Mouse (Mus musculus): ENCODE data around the gene Ergic1. TPM values are rescaled to one million over a fixed set of nuclear protein-coding genes. Genes with fewer than 3 reads are reported as not detected.

Gene Ergic1
- polyA plus RNA-seq, 1 experiment from 2014 or later = 97.3 TPM

DNA sequence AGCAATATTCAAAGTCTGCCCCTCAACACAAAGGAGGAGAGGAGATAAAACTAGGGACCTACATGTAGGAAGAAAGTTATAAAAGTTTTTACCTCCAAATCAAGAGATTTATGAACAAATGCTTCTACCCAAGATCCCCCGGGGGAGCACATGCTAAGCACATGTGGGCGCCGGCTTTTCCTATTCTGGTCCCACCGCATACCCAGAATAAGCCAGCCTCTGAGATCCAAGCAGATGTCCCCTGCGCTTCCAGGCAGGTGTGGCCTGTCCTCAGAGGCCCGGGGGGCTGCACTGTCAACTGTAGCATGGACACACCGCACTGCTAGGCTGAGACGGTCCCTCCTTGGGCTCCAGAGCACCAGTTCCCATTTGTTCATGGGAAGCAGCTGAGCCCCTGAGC lies 82.2 kb downstream of the Ergic1 start:
- Histone ChIP-seq H3K9me3 (no peaks in the 10 kb centered on the region), H3K9ac (no peak overlapping the region), H3K27me3 (no peaks in the 10 kb centered on the region), H3K4me1 (replicated peaks) (peaks cover 12% of the 10 kb centered on the region), H3K27ac (replicated peaks) (no peak overlapping the region), H3K4me3 (no peak overlapping the region), H3K36me3 (peaks cover 68% of the 10 kb centered on the region), H3K4me2 (no peak overlapping the region)
- ATAC-seq (ENCODE audit: low FRiP score, low read depth) = no peak
- WGBS = 93% methylated on average over 8 of the region's 8 CpGs

DNA sequence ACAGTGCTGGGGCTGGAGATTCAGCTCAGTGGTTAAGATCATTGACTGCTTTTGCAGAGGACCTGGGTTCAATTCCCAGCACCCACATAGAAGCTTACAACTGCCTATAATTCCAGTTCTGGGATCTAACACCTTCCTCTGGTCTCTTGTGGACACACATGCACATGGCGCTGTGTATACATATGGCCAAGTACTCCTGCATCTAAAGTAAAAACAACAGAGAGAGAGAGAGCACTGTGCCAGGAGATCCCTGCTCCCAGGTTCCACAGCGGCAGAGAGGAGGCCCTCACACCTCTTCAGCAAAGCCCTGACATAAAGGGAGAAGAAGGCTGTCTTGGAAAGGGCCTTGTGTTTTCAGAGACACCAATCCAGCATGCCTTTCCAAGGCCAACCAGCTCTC lies 82.7 kb downstream of the Ergic1 start:
- H3K4me3 ChIP-seq = no peak overlapping the region
- H3K27me3 ChIP-seq = no peaks in the 10 kb centered on the region
- no peak overlapping the region for H3K9ac ChIP-seq
- H3K27ac ChIP-seq (replicated peaks) = no peak overlapping the region; the same call in 1 of the 2 replicates
- WGBS = 97% methylated on average over 2 of the region's 2 CpGs
- no peak for ATAC-seq (ENCODE audit: low FRiP score, low read depth)
- H3K9me3 ChIP-seq = no peaks in the 10 kb centered on the region
- peaks cover 12% of the 10 kb centered on the region for H3K4me1 ChIP-seq (replicated peaks)
- H3K36me3 ChIP-seq = peaks cover 65% of the 10 kb centered on the region
- H3K4me2 ChIP-seq = no peak overlapping the region

DNA sequence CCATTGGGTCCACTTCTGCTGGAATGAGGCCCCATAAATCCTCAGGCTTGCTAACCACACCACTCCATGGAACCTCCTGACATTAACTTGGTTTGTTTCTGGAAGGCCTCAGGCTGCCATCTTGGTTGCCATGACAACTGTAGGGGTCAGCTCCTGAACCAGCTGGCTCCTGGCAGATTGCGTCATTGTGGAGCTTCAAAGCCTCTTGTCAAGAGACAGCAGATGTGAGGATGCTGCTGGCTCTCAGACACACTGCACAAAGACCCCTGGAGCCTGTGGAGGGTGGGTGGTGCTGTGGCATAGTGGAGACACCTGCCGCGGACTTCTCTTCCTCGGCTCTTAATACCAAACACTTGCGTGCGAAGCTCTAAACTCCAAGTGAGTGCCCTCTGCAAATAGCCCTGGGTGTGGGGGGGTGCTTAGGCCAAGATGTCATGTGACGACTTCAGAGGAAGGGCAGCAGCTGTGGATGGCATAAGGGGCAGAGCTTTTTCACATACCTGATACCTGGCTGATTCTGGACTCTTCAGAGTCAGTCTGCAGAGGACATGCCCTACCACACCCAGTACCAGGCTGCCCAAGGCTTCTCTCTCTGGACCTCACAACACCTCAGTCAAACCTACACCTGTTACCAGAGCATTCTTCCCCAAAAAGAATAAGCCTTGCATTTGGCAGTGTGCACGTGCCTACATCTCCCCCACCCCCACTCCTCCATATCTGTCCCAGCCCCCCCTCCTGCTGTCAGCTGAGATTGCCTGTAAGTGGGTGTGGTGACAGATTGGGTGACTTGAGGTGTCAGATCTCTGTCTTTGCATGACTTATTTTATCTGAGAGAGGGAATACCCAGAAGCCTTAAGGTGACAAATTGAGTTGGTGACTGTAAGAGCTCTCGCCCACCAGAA lies 83.5 kb downstream of the Ergic1 start:
- 43% methylated on average over 9 of the region's 9 CpGs for WGBS
- no peak overlapping the region for H3K4me2 ChIP-seq
- H3K9ac ChIP-seq = no peak overlapping the region
- H3K9me3 ChIP-seq = no peaks in the 10 kb centered on the region
- ATAC-seq (ENCODE audit: low FRiP score, low read depth) = peak; percentile 57; the same call in 1 of the 2 replicates
- peak overlapping the region; percentile 59 for H3K27ac ChIP-seq (replicated peaks)
- H3K36me3 ChIP-seq = peaks cover 59% of the 10 kb centered on the region
- no peaks in the 10 kb centered on the region for H3K27me3 ChIP-seq
- no peak overlapping the region for H3K4me3 ChIP-seq
- H3K4me1 ChIP-seq (replicated peaks) = peaks cover 12% of the 10 kb centered on the region

DNA sequence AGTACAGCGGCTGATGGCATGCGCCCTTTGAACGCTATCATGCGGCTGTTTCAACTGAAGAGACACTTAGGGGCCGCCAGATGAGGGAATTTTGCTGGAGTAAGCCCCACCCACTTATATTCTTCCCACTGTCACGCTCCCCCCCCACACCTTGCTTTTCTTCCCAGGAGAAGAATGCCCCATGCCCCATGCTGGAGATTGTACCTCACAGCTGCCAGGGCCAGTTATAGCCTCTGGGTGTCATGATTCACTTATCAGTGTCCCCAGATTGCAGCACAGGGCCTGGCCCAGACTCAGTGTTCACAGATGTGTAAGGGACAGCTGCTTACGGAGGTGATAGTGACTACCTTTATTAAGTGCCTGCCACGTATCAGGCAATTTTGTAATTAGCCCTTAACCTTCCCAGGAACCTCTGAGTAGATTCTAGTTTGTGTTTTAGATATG lies 84.1 kb downstream of the Ergic1 start:
- no peak for ATAC-seq (ENCODE audit: low FRiP score, low read depth)
- H3K4me1 ChIP-seq (replicated peaks) = peaks cover 12% of the 10 kb centered on the region
- H3K4me2 ChIP-seq = no peak overlapping the region
- H3K4me3 ChIP-seq = no peak overlapping the region
- H3K9me3 ChIP-seq = no peaks in the 10 kb centered on the region
- H3K27ac ChIP-seq (replicated peaks) = no peak overlapping the region
- no peak overlapping the region for H3K9ac ChIP-seq
- H3K27me3 ChIP-seq = no peaks in the 10 kb centered on the region
- H3K36me3 ChIP-seq = peaks cover 53% of the 10 kb centered on the region
- 84% methylated on average over 8 of the region's 8 CpGs for WGBS

DNA sequence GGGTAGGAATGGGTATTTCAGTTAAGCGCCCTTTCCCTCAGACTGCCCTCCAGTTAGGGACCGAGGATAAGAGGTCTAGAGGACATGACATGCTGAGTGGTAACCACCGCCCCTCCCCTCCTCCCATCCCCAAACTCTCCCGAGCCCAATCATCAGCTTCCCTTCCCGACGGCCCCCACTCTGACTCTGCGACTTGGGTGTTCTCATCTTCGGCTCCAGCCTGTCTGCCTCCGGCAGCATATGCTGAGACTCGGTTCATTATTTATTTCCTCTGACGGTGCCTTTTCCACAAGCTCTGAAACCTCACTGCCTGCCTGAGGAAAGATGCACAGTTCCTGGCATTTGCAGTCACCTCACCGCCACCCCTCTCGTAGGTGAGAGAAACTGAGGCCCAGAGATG lies 86.0 kb downstream of the Ergic1 start:
- no peak for ATAC-seq (ENCODE audit: low FRiP score, low read depth)
- Histone ChIP-seq H3K9me3 (no peaks in the 10 kb centered on the region), H3K27ac (replicated peaks) (no peak overlapping the region), H3K4me2 (no peak overlapping the region), H3K9ac (no peak overlapping the region), H3K4me3 (no peak overlapping the region), H3K4me1 (replicated peaks) (peaks cover 12% of the 10 kb centered on the region), H3K27me3 (no peaks in the 10 kb centered on the region), H3K36me3 (peaks cover 39% of the 10 kb centered on the region)
- 77% methylated on average over 13 of the region's 13 CpGs for WGBS

DNA sequence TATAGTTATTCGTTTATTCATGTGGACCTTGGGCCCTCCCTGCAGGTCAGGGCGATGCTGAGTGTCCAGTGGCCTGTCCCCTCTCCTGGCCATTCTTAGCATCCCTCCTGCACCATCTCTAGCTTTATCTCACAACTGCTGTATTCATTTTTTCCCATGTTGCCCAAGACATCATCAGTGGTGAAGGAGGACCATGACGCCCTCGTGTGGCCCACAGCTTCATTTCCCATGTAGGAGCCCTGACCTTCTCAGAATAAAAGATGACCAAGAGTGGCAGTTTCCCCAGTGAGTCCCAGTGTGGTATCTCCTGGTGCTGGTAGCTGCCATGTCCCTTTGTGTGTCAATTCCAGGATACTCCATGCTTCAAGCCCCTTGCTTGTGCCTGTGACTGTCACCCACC lies 88.3 kb downstream of the Ergic1 start:
- no peak overlapping the region for H3K4me3 ChIP-seq
- peaks cover 6% of the 10 kb centered on the region for H3K4me1 ChIP-seq (replicated peaks)
- H3K9ac ChIP-seq = no peak overlapping the region
- 88% methylated on average over 4 of the region's 4 CpGs for WGBS
- no peak overlapping the region for H3K4me2 ChIP-seq
- no peaks in the 10 kb centered on the region for H3K9me3 ChIP-seq
- H3K27ac ChIP-seq (replicated peaks) = no peak overlapping the region
- peaks cover 28% of the 10 kb centered on the region for H3K36me3 ChIP-seq
- no peaks in the 10 kb centered on the region for H3K27me3 ChIP-seq
- ATAC-seq (ENCODE audit: low FRiP score, low read depth) = no peak

DNA sequence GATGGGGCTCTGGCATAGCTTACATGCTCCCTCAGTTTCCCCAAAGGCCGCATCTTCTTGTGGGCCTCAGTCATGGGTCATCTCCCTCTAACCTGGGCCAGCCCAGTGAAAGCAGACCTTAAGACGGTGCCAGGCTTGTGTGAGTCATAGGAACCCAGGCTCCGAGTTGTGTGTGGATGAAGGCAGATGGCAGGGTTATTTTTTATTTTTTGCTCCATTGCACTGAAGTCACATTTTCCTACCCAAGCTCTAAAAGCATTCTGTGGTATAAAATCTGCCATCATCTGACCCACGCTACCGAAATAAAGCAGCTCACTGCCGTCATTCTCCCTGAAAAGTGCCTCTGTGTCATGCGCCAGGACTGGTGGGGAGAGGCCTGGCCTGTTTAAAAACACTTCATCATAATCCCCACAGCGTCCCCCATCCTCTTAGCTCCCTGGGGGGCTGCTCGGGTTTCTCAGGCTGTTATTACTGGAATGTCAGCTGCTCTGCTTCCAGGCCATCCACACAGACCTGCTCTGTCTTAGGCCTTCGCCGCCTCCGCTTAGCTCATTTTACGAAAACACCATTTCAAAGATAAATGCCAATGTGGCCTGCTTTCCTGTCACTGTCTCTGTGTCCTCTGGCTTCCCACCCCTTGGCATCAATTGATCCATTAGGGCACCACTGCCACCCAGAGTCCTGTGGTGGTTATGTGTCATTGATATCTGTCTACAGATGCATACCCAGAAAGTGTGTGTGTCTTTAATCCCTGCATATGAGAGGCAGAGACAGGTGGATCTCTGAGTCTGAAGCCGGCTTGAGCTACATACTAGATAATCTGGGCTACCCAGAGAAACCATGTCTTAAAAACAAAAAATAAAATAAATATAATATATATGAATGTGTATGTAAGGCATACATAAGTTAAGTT lies 89.4 kb downstream of the Ergic1 start:
- no peak for ATAC-seq (ENCODE audit: low FRiP score, low read depth)
- WGBS = 71% methylated on average over 14 of the region's 14 CpGs
- peaks cover 36% of the 10 kb centered on the region for H3K36me3 ChIP-seq

DNA sequence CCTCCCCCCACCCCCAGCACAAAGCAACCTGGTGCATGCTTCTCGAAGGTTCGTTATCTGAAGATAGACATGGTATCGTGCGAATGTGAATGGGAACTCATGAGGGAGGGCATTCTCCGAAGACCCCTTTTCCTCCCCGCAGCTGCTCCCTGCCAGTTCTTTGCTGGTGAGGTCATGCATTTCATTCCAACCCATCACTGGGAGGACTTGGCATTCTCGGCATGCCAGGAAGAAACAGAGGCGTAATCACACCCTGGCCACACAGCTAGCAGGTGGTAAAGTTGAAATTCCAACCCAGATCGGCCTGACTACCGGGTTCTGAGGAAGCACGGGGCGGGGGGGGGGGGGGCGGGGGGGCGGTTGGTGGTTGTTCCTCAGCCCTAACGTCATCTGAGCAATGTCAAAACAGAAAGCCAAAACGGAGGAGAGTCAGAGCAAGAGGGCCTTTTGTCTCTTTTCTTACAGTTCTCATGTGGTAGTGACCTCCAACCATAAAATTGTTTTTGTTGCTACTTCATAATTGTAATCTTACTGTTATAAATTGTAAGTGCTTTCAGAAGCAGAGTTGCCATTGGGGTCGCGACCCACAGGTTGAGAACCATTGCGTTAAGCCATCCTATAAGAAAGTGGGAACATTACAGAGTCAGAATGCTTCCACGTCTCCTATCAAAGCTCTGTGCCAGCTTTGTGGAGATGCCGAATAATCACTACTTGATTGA lies 97.7 kb downstream of the Ergic1 start:
- no peak overlapping the region for H3K4me2 ChIP-seq
- no peak overlapping the region for H3K9ac ChIP-seq
- H3K4me1 ChIP-seq (replicated peaks) = peaks cover 18% of the 10 kb centered on the region
- no peaks in the 10 kb centered on the region for H3K27me3 ChIP-seq
- peaks cover 21% of the 10 kb centered on the region for H3K36me3 ChIP-seq
- H3K4me3 ChIP-seq = no peak overlapping the region
- no peak overlapping the region for H3K27ac ChIP-seq (replicated peaks)
- H3K9me3 ChIP-seq = no peaks in the 10 kb centered on the region
- no peak for ATAC-seq (ENCODE audit: low FRiP score, low read depth)
- WGBS = 37% methylated on average over 20 of the region's 21 CpGs

More for the DNA sequence above, 89.4 kb downstream of the Ergic1 start:
- no peaks in the 10 kb centered on the region for H3K4me1 ChIP-seq (replicated peaks)
- no peaks in the 10 kb centered on the region for H3K27me3 ChIP-seq
- H3K9me3 ChIP-seq = no peaks in the 10 kb centered on the region
- no peak overlapping the region for H3K27ac ChIP-seq (replicated peaks)
- H3K9ac ChIP-seq = no peak overlapping the region
- no peak overlapping the region for H3K4me3 ChIP-seq
- no peak overlapping the region for H3K4me2 ChIP-seq

DNA sequence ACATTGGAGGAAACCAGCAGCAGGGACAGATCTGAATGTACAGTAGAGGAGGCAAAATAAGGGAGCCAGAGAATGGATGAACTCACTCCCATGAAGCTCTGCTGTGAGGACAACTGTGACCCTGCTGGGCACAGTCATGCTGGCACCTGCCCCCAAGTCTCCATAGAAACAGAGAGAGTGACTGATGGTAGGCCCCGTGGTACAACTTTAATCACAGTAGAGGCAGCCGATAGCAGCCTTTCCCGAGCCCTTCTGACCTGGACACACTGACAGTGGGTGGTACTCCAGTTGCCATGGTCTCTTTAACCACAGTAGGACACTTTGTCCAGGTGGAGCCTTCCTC lies 98.3 kb downstream of the Ergic1 start:
- Histone ChIP-seq H3K36me3 (peaks cover 18% of the 10 kb centered on the region), H3K9ac (no peak overlapping the region), H3K9me3 (no peaks in the 10 kb centered on the region), H3K27ac (replicated peaks) (no peak overlapping the region), H3K4me2 (no peak overlapping the region), H3K27me3 (no peaks in the 10 kb centered on the region), H3K4me1 (replicated peaks) (peaks cover 22% of the 10 kb centered on the region), H3K4me3 (no peak overlapping the region)
- no peak for ATAC-seq (ENCODE audit: low FRiP score, low read depth)
- WGBS = 21% methylated on average over 3 of the region's 3 CpGs

DNA sequence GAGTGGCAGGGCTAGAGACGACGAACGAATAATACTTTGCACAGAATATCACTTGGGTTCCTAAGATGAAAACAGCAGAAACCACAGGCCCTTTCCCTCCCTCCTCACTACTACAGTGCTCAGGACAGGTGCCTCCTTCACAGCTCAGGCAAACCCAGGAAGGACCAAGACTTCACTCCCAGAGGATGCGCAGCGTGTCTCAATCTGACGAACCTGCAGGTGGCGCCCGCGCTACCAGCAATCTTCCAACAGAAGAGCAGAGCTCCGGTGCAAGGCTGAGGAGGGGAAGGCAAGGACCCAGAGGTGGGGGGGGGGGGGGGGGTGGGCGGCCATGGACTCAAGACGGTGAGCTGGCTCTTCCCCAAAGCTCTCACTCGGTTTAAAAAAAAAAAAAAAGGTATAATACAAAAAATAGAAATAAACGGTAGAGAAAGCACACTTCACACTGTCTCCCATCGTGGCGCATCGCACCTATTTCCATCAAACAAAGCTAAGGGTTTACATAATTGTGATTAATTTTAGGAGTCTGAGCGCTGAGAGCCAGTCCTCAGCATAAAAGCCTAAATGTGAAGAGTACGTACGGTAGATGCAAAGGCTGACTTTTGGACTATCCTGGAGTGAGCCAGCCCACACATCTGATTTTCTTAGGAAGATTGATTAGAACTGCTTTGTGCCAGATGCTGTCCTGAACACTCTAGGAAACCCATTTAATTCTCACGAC lies 99.1 kb downstream of the Ergic1 start:
- H3K27ac ChIP-seq (replicated peaks) = no peak overlapping the region
- H3K9me3 ChIP-seq = no peaks in the 10 kb centered on the region
- ATAC-seq (ENCODE audit: low FRiP score, low read depth) = peak; percentile 49; the same call in 1 of the 2 replicates
- H3K4me1 ChIP-seq (replicated peaks) = peaks cover 22% of the 10 kb centered on the region
- H3K36me3 ChIP-seq = peaks cover 10% of the 10 kb centered on the region
- H3K4me2 ChIP-seq = peak overlapping the region; percentile 48
- no peaks in the 10 kb centered on the region for H3K27me3 ChIP-seq
- H3K4me3 ChIP-seq = peak overlapping the region; percentile 13; the same call in 1 of the 2 replicates
- H3K9ac ChIP-seq = peak overlapping the region; percentile 17; the same call in 1 of the 2 replicates
- 25% methylated on average over 19 of the region's 21 CpGs for WGBS

DNA sequence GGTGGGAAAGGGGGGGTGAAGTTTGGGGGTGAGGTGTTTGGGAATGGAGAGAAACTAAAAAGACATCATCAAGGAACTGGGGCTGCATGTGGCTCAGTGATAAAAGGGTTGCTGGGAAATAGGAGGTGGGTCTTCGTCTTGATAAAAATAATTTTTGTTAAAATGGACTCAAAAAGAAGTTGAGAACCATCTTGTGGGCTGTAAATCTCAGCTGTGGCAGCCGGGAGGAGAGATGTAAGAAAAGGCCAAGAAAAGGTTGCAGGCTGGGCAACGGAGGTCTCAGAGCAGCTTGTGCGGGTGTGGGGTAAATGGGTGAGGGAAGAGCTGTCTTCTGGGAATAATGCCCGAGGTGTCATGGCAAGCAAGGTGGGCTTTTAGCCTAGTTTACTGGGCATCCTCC lies 100.9 kb downstream of the Ergic1 start:
- H3K27ac ChIP-seq (replicated peaks) = no peak overlapping the region
- 84% methylated on average over 5 of the region's 5 CpGs for WGBS
- no peak for ATAC-seq (ENCODE audit: low FRiP score, low read depth)
- H3K4me2 ChIP-seq = no peak overlapping the region
- H3K4me3 ChIP-seq = no peak overlapping the region
- H3K4me1 ChIP-seq (replicated peaks) = peaks cover 22% of the 10 kb centered on the region
- H3K36me3 ChIP-seq = no peaks in the 10 kb centered on the region
- no peak overlapping the region for H3K9ac ChIP-seq
- H3K27me3 ChIP-seq = no peaks in the 10 kb centered on the region
- no peaks in the 10 kb centered on the region for H3K9me3 ChIP-seq

Data from hindbrain, embryonic 15.5 days (tissue).